Mouse (Mus musculus) lung, embryonic 14.5 days (tissue): Measurements from ENCODE around the gene Zc3h12a. TPM values are rescaled to one million over a fixed set of nuclear protein-coding genes. Genes with fewer than 3 reads are reported as not detected.

Experiments
- ATAC-seq: fragments of 200-750 bp; cut with Nextera tagmentation; 2 replicates; pipeline ENCODE4 v1.8.0; 2017; ENCODE audit warnings: mild to moderate bottlenecking, moderate TSS enrichment, moderate library complexity; ENCODE audit not compliant: insufficient read depth
- DNase-seq: peaks from one replicate; pipeline ENCODE4 v3.0.0-alpha.2; 2015
- H3K27ac ChIP-seq: fragments of 300-500 bp; sonication (generic); 2 replicates; pipeline ENCODE4 v1.5.1; 2014; ENCODE audit warnings: low read depth, mild to moderate bottlenecking, moderate library complexity
- H3K27me3 ChIP-seq: fragments of 300-500 bp; sonication (generic); 2 replicates; pipeline ENCODE4 v1.6.1; 2014; ENCODE audit warnings: low read length, control low read depth; ENCODE audit not compliant: insufficient read depth
- H3K36me3 ChIP-seq: fragments of 300-500 bp; sonication (generic); 2 replicates; pipeline ENCODE4 v1.6.1; 2014; ENCODE audit warnings: control low read depth; ENCODE audit not compliant: insufficient read depth
- H3K4me1 ChIP-seq: fragments of 300-500 bp; sonication (generic); 2 replicates; pipeline ENCODE4 v1.6.1; 2014; ENCODE audit warnings: antibody characterized with exemption, control low read depth; ENCODE audit not compliant: insufficient read depth
- H3K4me2 ChIP-seq: fragments of 300-500 bp; sonication (generic); 2 replicates; pipeline ENCODE4 v1.6.1; 2014; ENCODE audit warnings: mild to moderate bottlenecking
- H3K4me3 ChIP-seq: fragments of 300-500 bp; sonication (generic); 2 replicates; pipeline ENCODE4 v1.5.1; 2014; ENCODE audit warnings: low read depth, low read length
- H3K9ac ChIP-seq: fragments of 300-500 bp; sonication (generic); 2 replicates; pipeline ENCODE4 v1.6.1; 2014
- H3K9me3 ChIP-seq: fragments of 300-500 bp; sonication (generic); 2 replicates; pipeline ENCODE4 v1.6.1; 2016; ENCODE audit warnings: low read depth, low read length, control low read depth
- CTCF ChIP-seq: IDR thresholded peaks from 2 replicates; pipeline ENCODE4 v1.5.1; 2016; ENCODE audit warnings: antibody characterized with exemption, low read depth
- WGBS: fragments of 180-500 bp; shearing (Covaris S2); extraction: QIAGEN DNeasy Blood & Tissue Kit; methylation state at CpG from one replicate; pipeline ENCODE4 v1.1.7; 2014; 5-methylcytosine and 5-hydroxymethylcytosine counted together
- polyA plus RNA-seq: library from polyadenylated mRNA; unstranded; fragments of >200 nt; fragmentation: Nextera tagmentation; extraction: Ambion mirVana; gene quantifications from 2 replicates; pipeline ENCODE4 v1.2.1, GENCODE M21; 2014

The Zc3h12a gene
- 0.41 and 0.42 TPM in 2 replicates for polyA plus RNA-seq

DNA sequence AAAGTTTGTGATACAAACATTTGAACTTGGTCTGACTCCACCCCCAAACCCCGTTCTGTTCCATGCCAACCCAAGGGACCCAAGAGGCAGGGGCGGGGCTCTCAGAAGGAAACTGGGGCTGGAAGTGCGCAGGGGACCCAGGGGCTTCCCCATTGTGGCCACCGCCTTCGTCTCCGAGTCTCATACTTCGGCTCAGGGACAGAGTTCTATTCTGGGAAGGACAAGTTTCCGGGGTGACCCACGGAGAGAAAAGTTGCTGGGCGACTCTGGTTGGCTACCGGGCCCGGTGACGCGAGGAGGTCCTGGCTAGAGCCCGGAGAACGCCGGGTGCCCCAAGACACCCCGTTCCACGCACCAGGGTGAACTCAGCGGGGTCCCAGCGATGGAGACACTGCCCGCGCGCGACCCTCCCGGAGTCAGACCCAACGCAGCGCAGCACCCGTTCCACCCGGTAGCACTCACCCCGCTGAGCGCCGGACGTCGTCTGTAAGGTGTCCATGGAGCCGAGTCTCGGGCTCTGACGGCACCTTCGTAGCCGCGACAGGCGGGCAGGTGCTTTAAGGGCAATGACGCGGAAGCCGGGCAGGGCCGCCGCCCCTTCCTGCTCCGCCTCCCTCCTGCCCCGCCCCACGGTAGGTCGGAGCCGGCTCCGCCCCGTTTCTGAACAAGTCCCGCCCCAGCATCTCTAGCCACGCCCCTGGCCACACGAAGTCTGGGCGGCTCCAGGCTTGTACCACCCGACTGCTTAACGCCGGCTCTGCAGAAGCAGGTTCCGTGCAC, at the start of gene Zc3h12a:
Zc3h12a (minus strand) TSS at position 536 of the 780 bp plus-strand sequence.
- H3K27me3 ChIP-seq: no peaks in the 10 kb centered on the region
- no peak within 1 kb of the TSS for H3K27ac ChIP-seq
- DNase-seq: peak; percentile 94
- H3K36me3 ChIP-seq: no peaks in the 10 kb centered on the region
- no peak for TF ChIP-seq CTCF
- H3K4me2 ChIP-seq: peak within 1 kb of the TSS; percentile 98
- under 1% methylated on average over 56 of the region's 62 CpGs for WGBS
- H3K4me1 ChIP-seq: no peaks in the 10 kb centered on the region
- no peaks in the 10 kb centered on the region for H3K9me3 ChIP-seq
- peak within 1 kb of the TSS; percentile 47 for H3K9ac ChIP-seq
- peak within 1 kb of the TSS; percentile 65 for H3K4me3 ChIP-seq
- peak; percentile 90 for ATAC-seq

DNA sequence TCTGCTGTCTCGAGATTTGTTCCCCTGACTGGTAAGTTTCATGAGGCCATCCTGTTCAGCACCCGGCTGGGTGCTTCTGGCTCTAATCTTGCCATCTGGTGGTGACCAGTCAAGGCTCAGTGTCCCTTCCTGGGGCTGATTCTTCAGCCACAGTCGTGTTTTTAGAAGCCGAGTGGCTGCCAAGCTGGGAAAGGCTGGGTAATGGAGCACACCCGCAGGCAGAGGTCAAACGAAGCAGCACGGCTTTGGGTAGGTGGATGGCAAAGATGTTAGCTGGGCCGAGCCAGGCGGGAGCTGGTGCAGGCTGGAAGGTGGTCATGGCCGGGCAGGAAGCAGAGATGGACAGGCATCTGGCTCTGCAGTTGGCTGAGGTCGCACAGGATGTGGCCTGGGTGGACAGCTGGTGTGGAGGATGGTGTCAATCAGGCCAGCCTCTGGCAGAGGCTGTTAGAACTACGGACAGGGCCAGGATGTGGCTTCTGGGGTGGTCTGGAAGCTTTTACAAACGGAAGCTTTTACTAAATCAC, 49.1 kb upstream of the Zc3h12a start:
- no peaks in the 10 kb centered on the region for H3K4me1 ChIP-seq
- no peak overlapping the region for H3K27ac ChIP-seq
- H3K27me3 ChIP-seq: no peaks in the 10 kb centered on the region
- H3K9me3 ChIP-seq: no peaks in the 10 kb centered on the region
- WGBS: 34% methylated on average over 13 of the region's 13 CpGs
- ATAC-seq: no peak
- TF ChIP-seq CTCF: no peak
- peak; percentile 37 for DNase-seq
- H3K9ac ChIP-seq: no peak overlapping the region
- H3K4me2 ChIP-seq: no peak overlapping the region
- no peaks in the 10 kb centered on the region for H3K36me3 ChIP-seq
- no peak overlapping the region for H3K4me3 ChIP-seq

DNA sequence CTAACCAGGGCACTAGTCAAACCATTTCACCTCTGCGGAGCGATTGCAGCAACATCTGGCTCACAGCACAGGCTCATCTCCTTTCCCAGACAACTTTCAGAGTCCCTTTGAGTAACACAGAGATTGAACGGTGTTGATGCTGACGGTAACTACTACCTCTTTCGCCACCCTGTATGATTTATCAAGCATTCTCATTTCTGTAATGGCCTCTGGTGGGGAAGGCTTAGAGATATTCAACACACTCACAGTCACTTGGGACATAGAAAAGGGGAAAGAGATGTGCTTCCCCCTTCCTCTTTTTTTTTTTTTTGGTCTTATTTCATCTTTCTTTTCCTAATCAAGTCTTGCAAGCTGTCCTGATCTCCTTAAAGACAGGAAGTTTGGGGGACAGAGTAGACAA, 48.5 kb upstream of the Zc3h12a start:
- Histone ChIP-seq H3K27ac (no peak overlapping the region), H3K9ac (no peak overlapping the region), H3K4me1 (no peaks in the 10 kb centered on the region), H3K4me2 (no peak overlapping the region), H3K4me3 (no peak overlapping the region), H3K9me3 (no peaks in the 10 kb centered on the region), H3K36me3 (no peaks in the 10 kb centered on the region), H3K27me3 (no peaks in the 10 kb centered on the region)
- TF ChIP-seq CTCF: no peak
- ATAC-seq (no peak), DNase-seq (no peak)
- 70% methylated on average over 5 of the region's 5 CpGs for WGBS

DNA sequence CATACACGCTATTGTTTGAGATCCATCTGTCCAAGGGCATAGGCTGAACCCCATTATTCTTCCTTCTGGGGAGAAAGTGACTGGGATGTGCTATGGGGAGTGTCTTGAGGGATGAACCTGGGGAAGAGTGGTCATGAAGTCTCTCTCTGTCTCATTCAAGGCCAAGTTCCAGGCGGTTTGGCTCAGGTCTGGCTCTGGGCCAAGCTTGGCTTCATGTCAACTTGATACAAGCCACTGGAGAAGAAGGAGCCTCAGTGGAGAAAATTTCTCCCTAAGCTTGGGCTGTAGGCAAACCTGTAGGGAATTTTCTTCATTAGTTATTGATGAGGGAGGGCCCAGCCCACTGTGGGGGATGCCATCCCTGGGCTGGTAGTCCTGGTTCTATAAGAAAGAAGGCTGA, 48.0 kb upstream of the Zc3h12a start:
- Histone ChIP-seq H3K27me3 (no peaks in the 10 kb centered on the region), H3K4me2 (no peak overlapping the region), H3K27ac (no peak overlapping the region), H3K4me3 (no peak overlapping the region), H3K9ac (no peak overlapping the region), H3K9me3 (no peaks in the 10 kb centered on the region), H3K36me3 (no peaks in the 10 kb centered on the region), H3K4me1 (no peaks in the 10 kb centered on the region)
- TF ChIP-seq CTCF: no peak
- ATAC-seq: no peak; the same call in 1 of the 2 replicates
- peak; percentile 79 for DNase-seq
- WGBS: 44% methylated on average over 2 of the region's 2 CpGs

- Histone ChIP-seq H3K4me2 (no peak overlapping the region), H3K36me3 (no peaks in the 10 kb centered on the region), H3K27ac (no peak overlapping the region), H3K9me3 (no peaks in the 10 kb centered on the region), H3K9ac (no peak overlapping the region), H3K4me3 (no peak overlapping the region), H3K27me3 (no peaks in the 10 kb centered on the region), H3K4me1 (no peaks in the 10 kb centered on the region)
- WGBS: 61% methylated on average over 5 of the region's 5 CpGs
- no peak for ATAC-seq
- TF ChIP-seq CTCF: no peak
- peak; percentile 3 for DNase-seq
These were observed 47.0 kb upstream of the Zc3h12a start for GRCm38 (mm10) chr4:125174516-125175185.

GRCm38 (mm10) chr4:125173150-125173549, 45.5 kb upstream of the Zc3h12a start:
- no peaks in the 10 kb centered on the region for H3K27me3 ChIP-seq
- no peak for ATAC-seq
- WGBS: 74% methylated on average over 5 of the region's 5 CpGs
- no peak overlapping the region for H3K4me2 ChIP-seq
- no peak for TF ChIP-seq CTCF
- no peaks in the 10 kb centered on the region for H3K4me1 ChIP-seq
- no peak overlapping the region for H3K4me3 ChIP-seq
- H3K36me3 ChIP-seq: no peaks in the 10 kb centered on the region
- no peaks in the 10 kb centered on the region for H3K9me3 ChIP-seq
- no peak overlapping the region for H3K27ac ChIP-seq
- no peak for DNase-seq
- H3K9ac ChIP-seq: no peak overlapping the region

DNA sequence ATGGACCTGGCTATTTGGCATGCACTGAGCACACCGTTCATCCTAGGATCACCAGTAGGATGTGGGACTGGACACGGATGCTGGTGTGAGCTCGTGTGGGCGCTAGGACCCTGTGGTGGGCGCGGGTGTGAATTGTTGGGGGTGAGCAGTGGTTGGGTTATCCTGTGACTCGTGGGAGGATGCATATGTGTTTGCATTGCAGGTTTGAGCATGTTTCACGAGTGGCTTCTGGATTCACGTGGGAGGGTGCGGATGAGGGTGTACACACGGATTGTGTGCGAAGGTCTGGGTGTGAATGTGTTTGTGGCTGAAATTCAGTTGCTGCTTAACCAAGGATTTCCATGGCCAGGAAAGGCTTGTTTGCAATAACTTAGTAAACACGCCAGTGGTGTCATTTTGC, 45.1 kb upstream of the Zc3h12a start:
- Histone ChIP-seq H3K27me3 (no peaks in the 10 kb centered on the region), H3K4me2 (no peak overlapping the region), H3K27ac (no peak overlapping the region), H3K4me1 (no peaks in the 10 kb centered on the region), H3K36me3 (no peaks in the 10 kb centered on the region), H3K9me3 (no peaks in the 10 kb centered on the region), H3K9ac (no peak overlapping the region), H3K4me3 (no peak overlapping the region)
- WGBS: 83% methylated on average over 13 of the region's 13 CpGs
- ATAC-seq (no peak), DNase-seq (no peak)
- TF ChIP-seq CTCF: no peak
